Mouse (Mus musculus): ENCODE data around the gene Scarf2. TPM values are rescaled to one million over a fixed set of nuclear protein-coding genes. Genes with fewer than 3 reads are reported as not detected.

Gene Scarf2
- 0.88 and 1.2 TPM in 2 replicates for polyA plus RNA-seq (2015; fragmentation: Nextera tagmentation; extraction: Ambion mirVana)

- Histone ChIP-seq H3K4me1 (ENCODE audit: control insufficient read depth, insufficient read depth, low read length) (peaks cover 12% of the 10 kb centered on the region), H3K9me3 (replicated peaks; ENCODE audit: control insufficient read depth, low read length, poor library complexity, severe bottlenecking) (no peaks in the 10 kb centered on the region), H3K4me2 (ENCODE audit: low read length) (peak within 1 kb of the TSS; percentile 84), H3K27ac (ENCODE audit: low read length) (no peak within 1 kb of the TSS), H3K9ac (ENCODE audit: low read depth, low read length) (peak within 1 kb of the TSS; percentile 69), H3K4me3 (ENCODE audit: low read depth, low read length) (peak within 1 kb of the TSS; percentile 52), H3K36me3 (ENCODE audit: control insufficient read depth, insufficient read depth, low read length) (peaks cover 5% of the 10 kb centered on the region), H3K27me3 (ENCODE audit: control insufficient read depth, insufficient read depth, low read depth, low read length) (peaks cover 55% of the 10 kb centered on the region)
- WGBS, result 3% methylated on average over 57 of the region's 81 CpGs
- ATAC-seq, result 0 out of 2 replicates have a peak, but pooled peaks have one; percentile 11
These were observed at the start of gene Scarf2 for GRCm38 (mm10) chr16:17796971-17797811. Gene Scarf2, plus strand, starts transcription at chr16:17797282.

GRCm38 (mm10) chr16:17753001-17753400, 44.1 kb upstream of the Scarf2 start:
- Histone ChIP-seq H3K4me1 (ENCODE audit: control insufficient read depth, insufficient read depth, low read length) (no peaks in the 10 kb centered on the region), H3K4me3 (ENCODE audit: low read depth, low read length) (no peak overlapping the region), H3K36me3 (ENCODE audit: control insufficient read depth, insufficient read depth, low read length) (no peaks in the 10 kb centered on the region), H3K27ac (ENCODE audit: low read length) (no peak overlapping the region), H3K27me3 (ENCODE audit: control insufficient read depth, insufficient read depth, low read depth, low read length) (no peaks in the 10 kb centered on the region; the same call in 1 of the 2 replicates), H3K4me2 (ENCODE audit: low read length) (no peak overlapping the region), H3K9me3 (replicated peaks; ENCODE audit: control insufficient read depth, low read length, poor library complexity, severe bottlenecking) (no peaks in the 10 kb centered on the region), H3K9ac (ENCODE audit: low read depth, low read length) (no peak overlapping the region)
- no peak for ATAC-seq
- 34% methylated on average over 3 of the region's 3 CpGs for WGBS

GRCm38 (mm10) chr16:17753686-17754085, 43.4 kb upstream of the Scarf2 start:
- no peak overlapping the region for H3K4me2 ChIP-seq (ENCODE audit: low read length)
- no peak overlapping the region for H3K4me3 ChIP-seq (ENCODE audit: low read depth, low read length)
- no peak overlapping the region for H3K9ac ChIP-seq (ENCODE audit: low read depth, low read length)
- no peaks in the 10 kb centered on the region for H3K9me3 ChIP-seq (replicated peaks; ENCODE audit: control insufficient read depth, low read length, poor library complexity, severe bottlenecking)
- no peak for ATAC-seq
- no peaks in the 10 kb centered on the region; the same call in 1 of the 2 replicates for H3K27me3 ChIP-seq (ENCODE audit: control insufficient read depth, insufficient read depth, low read depth, low read length)
- H3K36me3 ChIP-seq (ENCODE audit: control insufficient read depth, insufficient read depth, low read length), result no peaks in the 10 kb centered on the region
- WGBS, result 35% methylated on average over 1 of the region's 1 CpGs
- peaks cover 2% of the 10 kb centered on the region for H3K4me1 ChIP-seq (ENCODE audit: control insufficient read depth, insufficient read depth, low read length)
- H3K27ac ChIP-seq (ENCODE audit: low read length), result no peak overlapping the region

GRCm38 (mm10) chr16:17757756-17758155, 39.3 kb upstream of the Scarf2 start:
- no peaks in the 10 kb centered on the region for H3K9me3 ChIP-seq (replicated peaks; ENCODE audit: control insufficient read depth, low read length, poor library complexity, severe bottlenecking)
- H3K27me3 ChIP-seq (ENCODE audit: control insufficient read depth, insufficient read depth, low read depth, low read length), result no peaks in the 10 kb centered on the region; the same call in 1 of the 2 replicates
- H3K4me3 ChIP-seq (ENCODE audit: low read depth, low read length), result no peak overlapping the region
- no peak overlapping the region for H3K4me2 ChIP-seq (ENCODE audit: low read length)
- H3K9ac ChIP-seq (ENCODE audit: low read depth, low read length), result no peak overlapping the region
- H3K27ac ChIP-seq (ENCODE audit: low read length), result no peak overlapping the region
- H3K4me1 ChIP-seq (ENCODE audit: control insufficient read depth, insufficient read depth, low read length), result peaks cover 30% of the 10 kb centered on the region
- no peaks in the 10 kb centered on the region for H3K36me3 ChIP-seq (ENCODE audit: control insufficient read depth, insufficient read depth, low read length)
- WGBS, result 87% methylated on average over 1 of the region's 1 CpGs
- no peak for ATAC-seq

- Histone ChIP-seq H3K4me2 (ENCODE audit: low read length) (peak overlapping the region; percentile 79), H3K4me3 (ENCODE audit: low read depth, low read length) (peak overlapping the region; percentile 63), H3K27ac (ENCODE audit: low read length) (peak overlapping the region; percentile 80), H3K9me3 (replicated peaks; ENCODE audit: control insufficient read depth, low read length, poor library complexity, severe bottlenecking) (no peaks in the 10 kb centered on the region), H3K36me3 (ENCODE audit: control insufficient read depth, insufficient read depth, low read length) (no peaks in the 10 kb centered on the region), H3K27me3 (ENCODE audit: control insufficient read depth, insufficient read depth, low read depth, low read length) (no peaks in the 10 kb centered on the region; the same call in 1 of the 2 replicates), H3K4me1 (ENCODE audit: control insufficient read depth, insufficient read depth, low read length) (peaks cover 31% of the 10 kb centered on the region), H3K9ac (ENCODE audit: low read depth, low read length) (peak overlapping the region; percentile 87)
- no peak for ATAC-seq
- 54% methylated on average over 9 of the region's 9 CpGs for WGBS
These were observed 38.2 kb upstream of the Scarf2 start for GRCm38 (mm10) chr16:17758902-17759301.

- peak within 1 kb of the TSS; percentile 63 for H3K4me3 ChIP-seq (ENCODE audit: low read depth, low read length)
- H3K9me3 ChIP-seq (replicated peaks; ENCODE audit: control insufficient read depth, low read length, poor library complexity, severe bottlenecking), result no peaks in the 10 kb centered on the region
- 1% methylated on average over 28 of the region's 28 CpGs for WGBS
- peak within 1 kb of the TSS; percentile 79 for H3K4me2 ChIP-seq (ENCODE audit: low read length)
- H3K4me1 ChIP-seq (ENCODE audit: control insufficient read depth, insufficient read depth, low read length), result peaks cover 31% of the 10 kb centered on the region
- no peaks in the 10 kb centered on the region; the same call in 1 of the 2 replicates for H3K27me3 ChIP-seq (ENCODE audit: control insufficient read depth, insufficient read depth, low read depth, low read length)
- peaks cover under 1% of the 10 kb centered on the region; the same call in 1 of the 2 replicates for H3K36me3 ChIP-seq (ENCODE audit: control insufficient read depth, insufficient read depth, low read length)
- peak within 1 kb of the TSS; percentile 87 for H3K9ac ChIP-seq (ENCODE audit: low read depth, low read length)
- ATAC-seq, result peak; percentile 94
- H3K27ac ChIP-seq (ENCODE audit: low read length), result peak within 1 kb of the TSS; percentile 80
These were observed 37.7 kb upstream of the Scarf2 start, which contains the start of gene Klhl22 for GRCm38 (mm10) chr16:17759344-17759773. Gene Klhl22, plus strand, starts transcription at chr16:17759618.

GRCm38 (mm10) chr16:17759813-17760321, 37.2 kb upstream of the Scarf2 start:
- Histone ChIP-seq H3K9me3 (replicated peaks; ENCODE audit: control insufficient read depth, low read length, poor library complexity, severe bottlenecking) (no peaks in the 10 kb centered on the region), H3K36me3 (ENCODE audit: control insufficient read depth, insufficient read depth, low read length) (peaks cover 4% of the 10 kb centered on the region; the same call in 1 of the 2 replicates), H3K4me2 (ENCODE audit: low read length) (peak overlapping the region; percentile 79), H3K27ac (ENCODE audit: low read length) (peak overlapping the region; percentile 80), H3K4me1 (ENCODE audit: control insufficient read depth, insufficient read depth, low read length) (peaks cover 31% of the 10 kb centered on the region), H3K9ac (ENCODE audit: low read depth, low read length) (peak overlapping the region; percentile 87), H3K4me3 (ENCODE audit: low read depth, low read length) (peak overlapping the region; percentile 63), H3K27me3 (ENCODE audit: control insufficient read depth, insufficient read depth, low read depth, low read length) (no peaks in the 10 kb centered on the region)
- WGBS, result under 1% methylated on average over 50 of the region's 54 CpGs
- peak; percentile 77 for ATAC-seq

- H3K27me3 ChIP-seq (ENCODE audit: control insufficient read depth, insufficient read depth, low read depth, low read length), result no peaks in the 10 kb centered on the region
- H3K4me2 ChIP-seq (ENCODE audit: low read length), result peak overlapping the region; percentile 79
- peaks cover 31% of the 10 kb centered on the region for H3K4me1 ChIP-seq (ENCODE audit: control insufficient read depth, insufficient read depth, low read length)
- no peaks in the 10 kb centered on the region for H3K9me3 ChIP-seq (replicated peaks; ENCODE audit: control insufficient read depth, low read length, poor library complexity, severe bottlenecking)
- no peak overlapping the region for H3K27ac ChIP-seq (ENCODE audit: low read length)
- 38% methylated on average over 8 of the region's 8 CpGs for WGBS
- peak overlapping the region; percentile 87; the same call in 1 of the 2 replicates for H3K9ac ChIP-seq (ENCODE audit: low read depth, low read length)
- no peak for ATAC-seq
- peaks cover 4% of the 10 kb centered on the region; the same call in 1 of the 2 replicates for H3K36me3 ChIP-seq (ENCODE audit: control insufficient read depth, insufficient read depth, low read length)
- H3K4me3 ChIP-seq (ENCODE audit: low read depth, low read length), result peak overlapping the region; percentile 63
These were observed 36.4 kb upstream of the Scarf2 start for GRCm38 (mm10) chr16:17760657-17761056.
